Mouse (Mus musculus): ENCODE measurements around the gene Tenm4. TPM values are rescaled to one million over a fixed set of nuclear protein-coding genes. Genes with fewer than 3 reads are reported as not detected.

The Tenm4 gene
- polyA plus RNA-seq, 1 experiment, result 12.2 TPM

DNA sequence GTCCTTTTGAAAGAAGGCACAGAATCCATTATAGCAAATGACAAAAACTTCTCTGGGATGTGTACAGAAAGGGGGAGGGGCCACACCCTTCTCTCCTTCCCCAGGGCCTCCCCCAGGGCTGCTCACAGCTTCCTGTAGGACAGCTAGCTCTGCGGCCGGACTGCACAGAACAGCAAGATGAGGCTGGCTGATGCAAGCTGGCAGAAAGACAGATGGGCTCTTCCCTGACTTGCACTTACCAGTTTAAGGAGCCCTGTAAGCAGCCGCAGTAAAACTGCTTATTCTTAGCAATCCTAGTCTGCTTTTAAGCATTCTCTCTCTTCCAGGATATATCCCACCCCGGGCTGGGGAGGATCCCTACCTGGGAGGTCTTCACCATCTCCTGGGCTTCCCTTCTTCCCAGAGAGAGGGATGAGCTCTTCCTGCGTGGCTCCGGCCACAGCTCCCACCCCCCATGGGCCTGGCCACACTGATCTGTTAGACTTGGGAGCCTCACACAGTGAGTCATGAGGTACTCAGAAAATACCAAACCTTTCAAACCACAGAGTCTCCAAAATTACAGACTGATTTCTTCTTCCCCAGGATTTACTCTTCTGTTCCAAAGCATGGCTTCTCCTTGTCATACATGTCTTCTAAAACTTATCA lies 646.1 kb downstream of the Tenm4 start:
- 45% methylated on average over 6 of the region's 6 CpGs for WGBS
- TF ChIP-seq POLR2A (IDR thresholded peaks at IDR 0.05; ENCODE audit: borderline replicate concordance, insufficient read depth, low read length), result no peak
- Histone ChIP-seq H3K27me3 (ENCODE audit: control insufficient read depth, insufficient read depth, low read length) (no peaks in the 10 kb centered on the region; the same call in 1 of the 2 replicates), H3K27ac (ENCODE audit: insufficient read depth, low read length) (no peak overlapping the region), H3K4me3 (replicated peaks; ENCODE audit: insufficient read depth, low read depth, low read length) (no peak overlapping the region), H3K4me1 (ENCODE audit: control insufficient read depth, insufficient read depth, low read length) (no peaks in the 10 kb centered on the region)
- no peak for DNase-seq

DNA sequence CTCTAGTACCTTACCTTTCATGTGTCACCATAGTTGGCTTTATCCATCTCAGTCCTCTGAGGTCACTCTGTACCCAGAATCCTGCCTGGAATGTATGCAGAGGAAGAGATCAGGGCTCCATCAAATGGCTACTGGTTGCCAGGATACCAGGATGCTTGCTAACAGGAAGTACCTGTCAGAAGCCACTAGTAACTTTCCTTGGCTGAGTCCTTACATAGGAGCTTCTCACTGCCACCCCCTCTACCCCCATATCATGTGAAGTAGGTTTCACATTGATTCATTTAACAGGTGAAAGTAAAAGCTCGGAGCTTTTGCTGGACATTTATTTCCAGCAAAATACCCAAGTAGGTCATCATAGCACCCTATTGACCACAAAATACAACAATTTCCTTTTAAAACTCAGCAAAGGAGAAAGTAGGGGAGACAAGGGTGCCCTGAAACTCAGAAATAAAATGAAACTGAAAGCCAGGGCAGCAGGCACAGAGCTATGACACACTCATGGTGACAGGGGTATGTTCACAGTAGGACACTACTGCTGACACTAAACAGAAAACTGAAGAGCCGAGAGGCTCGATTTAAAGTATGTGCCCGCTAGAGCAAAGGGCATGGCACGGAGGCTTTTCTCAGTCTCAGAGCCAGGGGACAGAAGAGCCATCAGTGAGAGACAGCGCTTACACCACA lies 647.3 kb downstream of the Tenm4 start:
- no peaks in the 10 kb centered on the region for H3K4me1 ChIP-seq (ENCODE audit: control insufficient read depth, insufficient read depth, low read length)
- WGBS, result 89% methylated on average over 6 of the region's 6 CpGs
- no peak for DNase-seq
- H3K27ac ChIP-seq (ENCODE audit: insufficient read depth, low read length), result no peak overlapping the region
- no peak overlapping the region for H3K4me3 ChIP-seq (replicated peaks; ENCODE audit: insufficient read depth, low read depth, low read length)
- no peaks in the 10 kb centered on the region; the same call in 1 of the 2 replicates for H3K27me3 ChIP-seq (ENCODE audit: control insufficient read depth, insufficient read depth, low read length)
- no peak for TF ChIP-seq POLR2A (IDR thresholded peaks at IDR 0.05; ENCODE audit: borderline replicate concordance, insufficient read depth, low read length)
- no peak for TF ChIP-seq CTCF (IDR thresholded peaks at IDR 0.05; ENCODE audit: borderline replicate concordance, insufficient read depth, low read depth, low read length)

DNA sequence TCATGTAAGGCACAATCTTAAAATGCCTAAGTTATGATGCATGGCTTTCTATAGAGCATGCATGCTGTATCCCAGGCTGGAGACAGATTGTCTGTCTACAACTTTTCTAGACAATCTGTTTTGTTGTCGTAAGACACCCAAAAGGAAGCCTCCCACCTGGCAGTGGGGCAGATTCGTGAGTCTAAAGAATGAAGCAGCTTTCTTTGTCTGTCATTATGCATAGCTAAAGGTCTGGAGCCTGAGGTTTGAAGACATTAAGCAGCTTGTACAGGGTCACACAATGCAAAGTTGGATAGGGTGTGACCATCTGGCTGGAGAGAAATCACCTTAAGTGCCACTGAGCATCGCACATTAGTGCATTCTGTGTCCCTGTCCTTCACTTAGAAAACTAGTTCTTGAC lies 648.5 kb downstream of the Tenm4 start:
- Histone ChIP-seq H3K27ac (ENCODE audit: insufficient read depth, low read length) (no peak overlapping the region), H3K4me1 (ENCODE audit: control insufficient read depth, insufficient read depth, low read length) (no peaks in the 10 kb centered on the region), H3K27me3 (ENCODE audit: control insufficient read depth, insufficient read depth, low read length) (no peaks in the 10 kb centered on the region; the same call in 1 of the 2 replicates), H3K4me3 (replicated peaks; ENCODE audit: insufficient read depth, low read depth, low read length) (no peak overlapping the region)
- TF ChIP-seq CTCF (IDR thresholded peaks at IDR 0.05; ENCODE audit: borderline replicate concordance, insufficient read depth, low read depth, low read length), result no peak
- TF ChIP-seq POLR2A (IDR thresholded peaks at IDR 0.05; ENCODE audit: borderline replicate concordance, insufficient read depth, low read length), result no peak
- no peak for DNase-seq
- 91% methylated on average over 3 of the region's 3 CpGs for WGBS

DNA sequence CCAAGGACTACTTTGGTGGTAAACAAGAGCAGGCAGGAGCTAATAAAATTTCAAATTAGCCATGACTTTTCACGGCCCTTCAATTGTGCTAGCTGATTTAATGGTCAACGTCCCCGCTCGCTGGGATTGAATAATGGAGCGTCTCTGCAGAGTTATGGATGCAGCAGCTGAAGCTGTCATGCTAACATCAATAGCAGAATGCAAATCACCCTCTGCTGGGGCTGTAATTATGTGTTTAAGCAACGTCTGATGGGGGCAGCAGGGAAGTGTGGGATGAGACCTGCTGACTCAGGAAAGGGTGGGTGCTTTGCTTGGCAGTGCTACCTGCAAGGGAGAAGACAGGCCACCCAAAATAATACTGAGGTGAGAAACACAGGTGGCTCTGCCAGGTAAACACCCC lies 649.3 kb downstream of the Tenm4 start:
- no peak for TF ChIP-seq CTCF (IDR thresholded peaks at IDR 0.05; ENCODE audit: borderline replicate concordance, insufficient read depth, low read depth, low read length)
- TF ChIP-seq POLR2A (IDR thresholded peaks at IDR 0.05; ENCODE audit: borderline replicate concordance, insufficient read depth, low read length), result no peak

DNA sequence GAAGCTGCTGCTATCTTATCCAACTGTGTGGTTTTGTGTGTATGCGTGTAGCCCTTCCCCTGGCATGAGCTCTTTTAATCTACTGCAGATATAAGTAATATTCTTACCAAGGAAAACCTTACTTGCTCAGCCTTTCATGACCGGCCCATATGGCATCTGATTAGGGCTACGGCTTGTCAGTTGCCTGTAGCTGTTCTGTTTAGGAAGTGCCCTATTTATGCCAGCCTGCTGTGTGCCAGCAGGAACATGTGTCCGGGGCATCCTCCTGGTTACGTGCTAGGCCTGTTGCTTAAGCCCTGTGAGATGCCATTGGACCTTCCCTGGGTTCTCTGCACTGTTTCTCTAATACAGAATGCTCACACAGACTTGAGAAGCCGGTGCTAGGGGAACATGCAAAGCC lies 655.1 kb downstream of the Tenm4 start:
- no peak overlapping the region for H3K4me3 ChIP-seq (replicated peaks; ENCODE audit: insufficient read depth, low read depth, low read length)
- DNase-seq, result peak in 1 of 2 experiments; percentile 6
- TF ChIP-seq POLR2A (IDR thresholded peaks at IDR 0.05; ENCODE audit: borderline replicate concordance, insufficient read depth, low read length) (no peak), CTCF (IDR thresholded peaks at IDR 0.05; ENCODE audit: borderline replicate concordance, insufficient read depth, low read depth, low read length) (no peak)
- H3K27me3 ChIP-seq (ENCODE audit: control insufficient read depth, insufficient read depth, low read length), result no peaks in the 10 kb centered on the region; the same call in 1 of the 2 replicates
- 34% methylated on average over 6 of the region's 6 CpGs for WGBS
- H3K27ac ChIP-seq (ENCODE audit: insufficient read depth, low read length), result no peak overlapping the region
- H3K4me1 ChIP-seq (ENCODE audit: control insufficient read depth, insufficient read depth, low read length), result no peaks in the 10 kb centered on the region; the same call in 1 of the 2 replicates

More for the DNA sequence above, 649.3 kb downstream of the Tenm4 start:
- Histone ChIP-seq H3K27me3 (ENCODE audit: control insufficient read depth, insufficient read depth, low read length) (no peaks in the 10 kb centered on the region; the same call in 1 of the 2 replicates), H3K4me1 (ENCODE audit: control insufficient read depth, insufficient read depth, low read length) (no peaks in the 10 kb centered on the region), H3K27ac (ENCODE audit: insufficient read depth, low read length) (no peak overlapping the region), H3K4me3 (replicated peaks; ENCODE audit: insufficient read depth, low read depth, low read length) (no peak overlapping the region)
- WGBS, result 65% methylated on average over 6 of the region's 6 CpGs
- no peak for DNase-seq

DNA sequence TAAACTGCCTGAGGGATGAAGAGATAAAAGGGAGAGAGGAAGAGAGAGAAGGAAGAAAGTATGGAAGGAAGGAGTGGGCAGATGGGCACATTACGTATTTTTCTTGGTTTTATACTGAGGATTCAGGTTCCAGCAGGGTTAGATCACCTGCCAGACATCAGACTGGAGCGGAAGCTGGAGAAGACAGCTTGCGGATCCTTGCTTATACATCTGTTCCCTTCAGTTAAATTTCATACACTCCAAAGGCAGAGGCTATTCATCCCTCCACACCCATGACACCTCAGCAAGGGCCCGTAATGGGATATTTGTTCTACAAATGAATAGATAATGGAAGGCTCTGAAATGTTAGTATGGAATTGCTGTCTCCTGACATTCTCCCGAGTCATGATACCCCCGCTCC lies 655.6 kb downstream of the Tenm4 start:
- DNase-seq, result no peak
- 89% methylated on average over 6 of the region's 6 CpGs for WGBS
- H3K4me3 ChIP-seq (replicated peaks; ENCODE audit: insufficient read depth, low read depth, low read length), result no peak overlapping the region
- no peaks in the 10 kb centered on the region; the same call in 1 of the 2 replicates for H3K4me1 ChIP-seq (ENCODE audit: control insufficient read depth, insufficient read depth, low read length)
- no peak overlapping the region for H3K27ac ChIP-seq (ENCODE audit: insufficient read depth, low read length)
- TF ChIP-seq CTCF (IDR thresholded peaks at IDR 0.05; ENCODE audit: borderline replicate concordance, insufficient read depth, low read depth, low read length) (no peak), POLR2A (IDR thresholded peaks at IDR 0.05; ENCODE audit: borderline replicate concordance, insufficient read depth, low read length) (no peak)
- H3K27me3 ChIP-seq (ENCODE audit: control insufficient read depth, insufficient read depth, low read length), result no peaks in the 10 kb centered on the region; the same call in 1 of the 2 replicates

DNA sequence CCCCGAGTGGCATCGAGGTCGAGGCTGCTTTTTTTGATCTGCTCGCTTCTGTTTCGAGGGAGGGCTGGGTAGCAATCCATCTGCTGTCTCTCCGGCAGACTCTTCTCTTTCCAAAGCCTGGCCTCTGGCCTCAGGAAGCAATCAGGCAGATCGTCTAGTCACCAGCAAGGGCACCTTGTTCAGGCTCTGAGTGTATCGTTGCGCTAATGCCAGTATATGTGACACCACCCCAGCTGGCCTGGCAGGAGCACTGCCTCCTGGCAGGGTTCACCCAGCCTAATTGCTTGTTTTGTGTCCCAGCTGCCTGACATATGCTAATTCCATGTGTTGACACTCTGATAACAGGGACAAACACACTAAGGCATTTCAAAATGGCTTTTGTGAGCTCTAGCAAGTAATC lies 661.5 kb downstream of the Tenm4 start:
- Histone ChIP-seq H3K27ac (ENCODE audit: insufficient read depth, low read length) (no peak overlapping the region), H3K4me3 (replicated peaks; ENCODE audit: insufficient read depth, low read depth, low read length) (no peak overlapping the region), H3K27me3 (ENCODE audit: control insufficient read depth, insufficient read depth, low read length) (no peaks in the 10 kb centered on the region), H3K4me1 (ENCODE audit: control insufficient read depth, insufficient read depth, low read length) (no peaks in the 10 kb centered on the region; the same call in 1 of the 2 replicates)
- TF ChIP-seq CTCF (IDR thresholded peaks at IDR 0.05; ENCODE audit: borderline replicate concordance, insufficient read depth, low read depth, low read length), result no peak
- TF ChIP-seq POLR2A (IDR thresholded peaks at IDR 0.05; ENCODE audit: borderline replicate concordance, insufficient read depth, low read length), result no peak
- WGBS, result 5% methylated on average over 9 of the region's 9 CpGs
- DNase-seq, result peak in 1 of 2 experiments; percentile 21

DNA sequence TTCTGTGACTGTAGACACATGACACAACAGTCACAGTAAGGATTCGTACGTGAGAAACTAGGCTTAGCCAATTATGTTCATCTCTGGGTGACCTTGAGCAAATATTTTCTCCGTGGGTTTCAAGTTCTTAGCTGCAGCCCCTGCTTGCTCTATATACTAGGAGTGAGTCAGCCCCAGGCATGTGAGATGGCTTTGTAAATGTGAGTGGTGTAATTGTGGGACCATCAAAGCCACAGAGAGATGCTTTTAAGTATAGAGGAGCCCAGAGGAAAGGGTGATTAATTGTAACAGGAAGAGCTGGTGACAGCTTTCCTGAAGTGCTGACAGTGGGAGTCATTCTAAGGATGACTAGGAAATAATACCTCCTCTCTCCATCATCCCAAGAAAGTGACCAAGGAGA lies 662.0 kb downstream of the Tenm4 start:
- 51% methylated on average over 3 of the region's 3 CpGs for WGBS
- TF ChIP-seq CTCF (IDR thresholded peaks at IDR 0.05; ENCODE audit: borderline replicate concordance, insufficient read depth, low read depth, low read length) (no peak), POLR2A (IDR thresholded peaks at IDR 0.05; ENCODE audit: borderline replicate concordance, insufficient read depth, low read length) (no peak)
- Histone ChIP-seq H3K27me3 (ENCODE audit: control insufficient read depth, insufficient read depth, low read length) (no peaks in the 10 kb centered on the region), H3K4me3 (replicated peaks; ENCODE audit: insufficient read depth, low read depth, low read length) (no peak overlapping the region), H3K4me1 (ENCODE audit: control insufficient read depth, insufficient read depth, low read length) (no peaks in the 10 kb centered on the region; the same call in 1 of the 2 replicates), H3K27ac (ENCODE audit: insufficient read depth, low read length) (no peak overlapping the region)
- no peak for DNase-seq
